Mouse (Mus musculus) small intestine, adult 2 months (tissue): ENCODE results near the gene Sez6l2.

ENCODE experiments used
- CTCF ChIP-seq: fragments of 200-500 bp; IDR thresholded peaks from 2 replicates; pipeline ENCODE4 v1.5.1; 2012; ENCODE audit warnings: low read depth, mild to moderate bottlenecking, control low read depth, inconsistent platforms, low read length, moderate library complexity, mixed read lengths; ENCODE audit not compliant: insufficient replicate concordance, insufficient read length; ENCODE audit errors: extremely low read depth
- POLR2A ChIP-seq: fragments of 200-500 bp; IDR thresholded peaks from 2 replicates; pipeline ENCODE4 v1.6.1; 2012; ENCODE audit warnings: low read depth, mild to moderate bottlenecking, control low read depth, inconsistent platforms, low read length, moderate library complexity

- TF ChIP-seq CTCF = no peak
- no peak for TF ChIP-seq POLR2A
These were observed 28.5 kb downstream of the Sez6l2 start for GRCm38 (mm10) chr7:126978841-126979240.
